Mouse (Mus musculus) left cerebral cortex, postnatal 14 days (tissue): ENCODE measurements around the gene Gm16181. TPM values are rescaled to one million over a fixed set of nuclear protein-coding genes. Genes with fewer than 3 reads are reported as not detected.
A peak's percentile ranks its signal among the peaks of the same experiment; 100 is the strongest.

ENCODE experiments used
- DNase-seq, 2 experiments: peaks; one replicate each; pipeline ENCODE4 v3.0.0; 2021 to 2022; ENCODE audit warnings: low spot score in 2 of 2, mixed read lengths in 1 of 2
- intact Hi-C: fragments of 180-260 bp; cut with DNase I; formaldehyde crosslinking; loops from one replicate; pipeline ENCODE4 v1.15.1; 2025
- microRNA-seq, 2 experiments: library from miRNA; unstranded; fragments of <30 nt; microRNA quantifications; one replicate each; pipeline ENCODE4 v1.2.0; 2022
- total RNA-seq, 2 experiments: library from RNA; stranded (reverse); gene quantifications; 2 replicates each; pipeline ENCODE4 v1.2.3; 2021

Gm16181 gene
- total RNA-seq, 2 experiments from 2014 or later = not detected

GRCm38 (mm10) chr17:35258492-35259478, 38.2 kb downstream of the Gm16181 start:
- intact Hi-C loops = loop anchor here (2.0 to 5.0 kb wide), 2 partner anchors 16 to 44 kb away; no protein-coding TSS in a partner anchor
- DNase-seq = no peak

- intact Hi-C loops = loop anchor here (2.0 to 5.0 kb wide), 2 partner anchors 15 to 43 kb away; no protein-coding TSS in a partner anchor
- DNase-seq = no peak
Observed at GRCm38 (mm10) chr17:35259621-35260020, 39.0 kb downstream of the Gm16181 start.

- intact Hi-C loops = no loop called here
- DNase-seq = no peak
Observed at GRCm38 (mm10) chr17:35261651-35262050, 41.0 kb downstream of the Gm16181 start.

GRCm38 (mm10) chr17:35262664-35263522, 42.3 kb downstream of the Gm16181 start, which contains the start of gene H2-D1:
H2-D1 (plus strand) TSS chr17:35262730.
- peak; percentile 94 to 98 for DNase-seq
- intact Hi-C loops = no loop called here

- no peak for DNase-seq
- intact Hi-C loops = no loop called here
Observed at GRCm38 (mm10) chr17:35263523-35263883, 42.9 kb downstream of the Gm16181 start.

- no peak for DNase-seq
- intact Hi-C loops = no loop called here
Observed at GRCm38 (mm10) chr17:35267399-35268086, 46.9 kb downstream of the Gm16181 start.

- no peak for DNase-seq
- intact Hi-C loops = loop anchor here (2.0 kb wide), 1 partner anchor 1297 kb away; no protein-coding TSS in a partner anchor
Observed at GRCm38 (mm10) chr17:35269653-35270347, 49.2 kb downstream of the Gm16181 start.

GRCm38 (mm10) chr17:35272249-35272648, 51.6 kb downstream of the Gm16181 start:
- intact Hi-C loops = no loop called here
- no peak for DNase-seq

Small RNA genes lying within 50 kb of the gene (microRNA-seq; reads per million reads assigned to microRNA genes)
- gene Mir6973a = 0 reads per million in 2 experiments
- gene Mir6974 = 0.34 to 0.53 reads per million in 2 experiments
- 1.0 to 2.6 reads per million in 2 experiments for gene Mir6975
- 0 reads per million in 2 experiments for gene Mir8094

Other genes starting within 250 kb of the Gm16181 start
- gene Hspa1a, start 248.7 kb upstream of the Gm16181 start, total RNA-seq = 1 to 10 TPM; 5.5 to 6.7 TPM
- under 1 TPM; 0.15 TPM for gene Hspa1l, start 248.1 kb upstream of the Gm16181 start, total RNA-seq
- gene Lsm2, start 239.0 kb upstream of the Gm16181 start, total RNA-seq = 10 to 100 TPM; 19.9 to 25.7 TPM
- 10 to 100 TPM; 43.1 to 48.6 TPM for gene Vars, start 219.8 kb upstream of the Gm16181 start, total RNA-seq
- gene Vwa7, start 204.3 kb upstream of the Gm16181 start, total RNA-seq = under 1 TPM; 0.17 to 0.24 TPM
- under 1 TPM in 1 of 2 experiments, not detected in 1; 0.92 TPM for gene Sapcd1, start 192.8 kb upstream of the Gm16181 start, total RNA-seq
- under 1 TPM; 0.59 to 0.75 TPM for gene Msh5, start 174.1 kb upstream of the Gm16181 start, total RNA-seq
- 10 to 100 TPM; 10.1 to 13.8 TPM for gene Clic1, start 170.9 kb upstream of the Gm16181 start, total RNA-seq
- 10 to 100 TPM; 16.9 to 19.4 TPM for gene Ddah2, start 161.8 kb upstream of the Gm16181 start, total RNA-seq
- not detected for gene Ly6g6c, start 155.4 kb upstream of the Gm16181 start, total RNA-seq
- gene Mpig6b, start 154.7 kb upstream of the Gm16181 start, total RNA-seq = not detected
- gene Ly6g6e, start 143.9 kb upstream of the Gm16181 start, total RNA-seq = 1 to 10 TPM; 2.4 to 2.9 TPM
- gene Ly6g6d, start 142.8 kb upstream of the Gm16181 start, total RNA-seq = 1 to 10 TPM in 1 of 2 experiments, not detected in 1; 1.2 TPM
- not detected for gene Ly6g6f, start 135.2 kb upstream of the Gm16181 start, total RNA-seq
- 100 to 1,000 TPM; 101 to 113 TPM for gene Abhd16a, start 131.6 kb upstream of the Gm16181 start, total RNA-seq
- not detected for gene Ly6g5c, start 112.6 kb upstream of the Gm16181 start, total RNA-seq
- gene Ly6g5b, start 105.4 kb upstream of the Gm16181 start, total RNA-seq = under 1 TPM in 1 of 2 experiments, not detected in 1; 0.59 TPM
- 10 to 100 TPM; 13.2 to 13.8 TPM for gene Gpank1, start 99.4 kb upstream of the Gm16181 start, total RNA-seq
- 100 to 1,000 TPM; 195 to 225 TPM for gene Csnk2b, start 98.8 kb upstream of the Gm16181 start, total RNA-seq
- gene D17H6S53E, start 94.5 kb upstream of the Gm16181 start, total RNA-seq = 10 to 100 TPM; 24.6 TPM
- not detected for gene Apom, start 88.8 kb upstream of the Gm16181 start, total RNA-seq
- gene Bag6, start 85.7 kb upstream of the Gm16181 start, total RNA-seq = 100 to 1,000 TPM; 285 to 306 TPM
- gene Prrc2a, start 55.9 kb upstream of the Gm16181 start, total RNA-seq = 100 to 1,000 TPM; 272 to 274 TPM
- 10 to 100 TPM; 10.6 to 12.3 TPM for gene Aif1, start 44.8 kb upstream of the Gm16181 start, total RNA-seq
- 1 to 10 TPM; 5.8 to 7.8 TPM for gene Lst1, start 32.4 kb upstream of the Gm16181 start, total RNA-seq
- 1 to 10 TPM in 1 of 2 experiments, under 1 TPM in 1; 0.55 to 1.0 TPM for gene Ltb, start 26.4 kb upstream of the Gm16181 start, total RNA-seq
- not detected for gene Tnf, start 18.8 kb upstream of the Gm16181 start, total RNA-seq
- gene Lta, start 15.5 kb upstream of the Gm16181 start, total RNA-seq = under 1 TPM; 0.42 to 0.72 TPM
- gene Atp6v1g2, start 12.8 kb downstream of the Gm16181 start, total RNA-seq = 100 to 1,000 TPM; 454 to 455 TPM
- 10 to 100 TPM; 12.2 to 14.3 TPM for gene Nfkbil1, start 15.0 kb downstream of the Gm16181 start, total RNA-seq
- gene Ddx39b, start 20.9 kb downstream of the Gm16181 start, total RNA-seq = 100 to 1,000 TPM; 221 to 230 TPM
- 10 to 100 TPM; 18.1 to 18.5 TPM for gene H2-D1, start 41.9 kb downstream of the Gm16181 start, total RNA-seq
- gene H2-Q1, start 99.6 kb downstream of the Gm16181 start, total RNA-seq = under 1 TPM; 0.48 to 0.74 TPM
- 1 to 10 TPM in 1 of 2 experiments, under 1 TPM in 1; 0.48 to 2.2 TPM for gene H2-Q2, start 121.4 kb downstream of the Gm16181 start, total RNA-seq
- 1 to 10 TPM in 1 of 2 experiments, under 1 TPM in 1; 0.85 to 1.4 TPM for gene H2-Q4, start 158.8 kb downstream of the Gm16181 start, total RNA-seq
- gene H2-Q6, start 204.0 kb downstream of the Gm16181 start, total RNA-seq = not detected
- gene H2-Q7, start 218.3 kb downstream of the Gm16181 start, total RNA-seq = under 1 TPM; 0.35 to 0.36 TPM
- gene H2-Q10, start 249.3 kb downstream of the Gm16181 start, total RNA-seq = under 1 TPM; 0.13 to 0.27 TPM